Mouse (Mus musculus): ENCODE data around the gene Slc19a3. TPM values are rescaled to one million over a fixed set of nuclear protein-coding genes. Genes with fewer than 3 reads are reported as not detected.

The Slc19a3 gene
- polyA plus RNA-seq (2016; fragmentation: Nextera tagmentation; extraction: Ambion mirVana) = 0.18 and 0.29 TPM in 2 replicates

GRCm38 (mm10) chr1:83038109-83038672 lies at the start of gene Slc19a3:
TSS of gene Slc19a3 (minus strand) at chr1:83038448.
- Histone ChIP-seq H3K27ac (no peak within 1 kb of the TSS), H3K4me2 (peak within 1 kb of the TSS; percentile 64), H3K27me3 (0 out of 2 replicates have a peak, but pooled peaks cover 3% of the 10 kb centered on the region), H3K36me3 (replicated peaks) (no peaks in the 10 kb centered on the region), H3K4me1 (peaks cover 5% of the 10 kb centered on the region; the same call in 1 of the 2 replicates), H3K9ac (peak within 1 kb of the TSS; percentile 42), H3K4me3 (replicated peaks) (peak within 1 kb of the TSS; percentile 45), H3K9me3 (no peaks in the 10 kb centered on the region)
- under 1% methylated on average over 25 of the region's 25 CpGs for WGBS
- ATAC-seq (ENCODE audit: low FRiP score) = peak; percentile 90

GRCm38 (mm10) chr1:83084790-83085189 lies 46.5 kb upstream of the Slc19a3 start:
- ATAC-seq (ENCODE audit: low FRiP score) = no peak
- Histone ChIP-seq H3K4me3 (replicated peaks) (no peak overlapping the region), H3K4me2 (no peak overlapping the region), H3K4me1 (no peaks in the 10 kb centered on the region), H3K36me3 (replicated peaks) (no peaks in the 10 kb centered on the region), H3K9me3 (no peaks in the 10 kb centered on the region), H3K9ac (no peak overlapping the region), H3K27me3 (no peaks in the 10 kb centered on the region), H3K27ac (no peak overlapping the region)
- WGBS = 92% methylated on average over 2 of the region's 2 CpGs

GRCm38 (mm10) chr1:83077016-83077415 lies 38.8 kb upstream of the Slc19a3 start:
- H3K4me1 ChIP-seq = peaks cover 4% of the 10 kb centered on the region
- H3K27ac ChIP-seq = no peak overlapping the region
- no peaks in the 10 kb centered on the region for H3K36me3 ChIP-seq (replicated peaks)
- no peaks in the 10 kb centered on the region for H3K9me3 ChIP-seq
- H3K27me3 ChIP-seq = no peaks in the 10 kb centered on the region
- ATAC-seq (ENCODE audit: low FRiP score) = no peak
- no peak overlapping the region for H3K4me2 ChIP-seq
- 88% methylated on average over 6 of the region's 6 CpGs for WGBS
- no peak overlapping the region for H3K9ac ChIP-seq
- H3K4me3 ChIP-seq (replicated peaks) = no peak overlapping the region

GRCm38 (mm10) chr1:83076190-83076917 lies 38.1 kb upstream of the Slc19a3 start:
- H3K4me3 ChIP-seq (replicated peaks) = peak overlapping the region; percentile 22
- no peak overlapping the region for H3K27ac ChIP-seq
- peaks cover 4% of the 10 kb centered on the region for H3K4me1 ChIP-seq
- H3K4me2 ChIP-seq = peak overlapping the region; percentile 42
- no peaks in the 10 kb centered on the region for H3K36me3 ChIP-seq (replicated peaks)
- no peaks in the 10 kb centered on the region for H3K9me3 ChIP-seq
- no peaks in the 10 kb centered on the region for H3K27me3 ChIP-seq
- WGBS = 52% methylated on average over 11 of the region's 11 CpGs
- no peak overlapping the region for H3K9ac ChIP-seq
- ATAC-seq (ENCODE audit: low FRiP score) = peak; percentile 87

GRCm38 (mm10) chr1:83075526-83076189 lies 37.4 kb upstream of the Slc19a3 start:
- Histone ChIP-seq H3K4me2 (peak overlapping the region; percentile 42), H3K27ac (no peak overlapping the region), H3K4me3 (replicated peaks) (peak overlapping the region; percentile 22), H3K27me3 (no peaks in the 10 kb centered on the region), H3K4me1 (peaks cover 4% of the 10 kb centered on the region), H3K9me3 (no peaks in the 10 kb centered on the region), H3K9ac (no peak overlapping the region), H3K36me3 (replicated peaks) (no peaks in the 10 kb centered on the region)
- ATAC-seq (ENCODE audit: low FRiP score) = peak; percentile 17; the same call in 1 of the 2 replicates
- WGBS = 36% methylated on average over 15 of the region's 15 CpGs

GRCm38 (mm10) chr1:83067205-83067604 lies 29.0 kb upstream of the Slc19a3 start:
- ATAC-seq (ENCODE audit: low FRiP score) = no peak
- Histone ChIP-seq H3K27ac (no peak overlapping the region), H3K4me1 (no peaks in the 10 kb centered on the region), H3K27me3 (no peaks in the 10 kb centered on the region), H3K4me3 (replicated peaks) (no peak overlapping the region), H3K36me3 (replicated peaks) (no peaks in the 10 kb centered on the region), H3K9ac (no peak overlapping the region), H3K4me2 (no peak overlapping the region), H3K9me3 (no peaks in the 10 kb centered on the region)
- WGBS = 90% methylated on average over 10 of the region's 10 CpGs

- Histone ChIP-seq H3K4me1 (no peaks in the 10 kb centered on the region), H3K9ac (no peak overlapping the region), H3K9me3 (no peaks in the 10 kb centered on the region), H3K36me3 (replicated peaks) (no peaks in the 10 kb centered on the region), H3K27me3 (no peaks in the 10 kb centered on the region), H3K4me3 (replicated peaks) (no peak overlapping the region), H3K27ac (no peak overlapping the region), H3K4me2 (no peak overlapping the region)
- no peak for ATAC-seq (ENCODE audit: low FRiP score)
- WGBS = 76% methylated on average over 4 of the region's 4 CpGs
These were observed 28.3 kb upstream of the Slc19a3 start for GRCm38 (mm10) chr1:83066577-83066976.

- H3K4me3 ChIP-seq (replicated peaks) = no peak overlapping the region
- H3K27ac ChIP-seq = no peak overlapping the region
- H3K9ac ChIP-seq = no peak overlapping the region
- no peaks in the 10 kb centered on the region for H3K27me3 ChIP-seq
- no peaks in the 10 kb centered on the region for H3K36me3 ChIP-seq (replicated peaks)
- H3K9me3 ChIP-seq = no peaks in the 10 kb centered on the region
- 27% methylated on average over 3 of the region's 3 CpGs for WGBS
- H3K4me1 ChIP-seq = no peaks in the 10 kb centered on the region
- no peak overlapping the region for H3K4me2 ChIP-seq
- ATAC-seq (ENCODE audit: low FRiP score) = no peak
These were observed 26.6 kb upstream of the Slc19a3 start for GRCm38 (mm10) chr1:83064851-83065250.

- WGBS = 96% methylated on average over 4 of the region's 4 CpGs
- Histone ChIP-seq H3K9me3 (no peaks in the 10 kb centered on the region), H3K4me2 (no peak within 1 kb of the TSS), H3K4me3 (replicated peaks) (no peak within 1 kb of the TSS), H3K4me1 (no peaks in the 10 kb centered on the region), H3K9ac (no peak within 1 kb of the TSS), H3K27me3 (no peaks in the 10 kb centered on the region), H3K36me3 (replicated peaks) (no peaks in the 10 kb centered on the region), H3K27ac (no peak within 1 kb of the TSS)
- no peak for ATAC-seq (ENCODE audit: low FRiP score)
These were observed 22.4 kb upstream of the Slc19a3 start, which contains the start of gene Krtap28-13 for GRCm38 (mm10) chr1:83060643-83061042. TSS of gene Krtap28-13 (plus strand) at chr1:83060930.

GRCm38 (mm10) chr1:83059278-83059677 lies 21.0 kb upstream of the Slc19a3 start, which contains the start of gene A030005K14Rik:
TSS of gene A030005K14Rik (minus strand) at chr1:83059378.
- H3K4me1 ChIP-seq = no peaks in the 10 kb centered on the region
- no peaks in the 10 kb centered on the region for H3K27me3 ChIP-seq
- ATAC-seq (ENCODE audit: low FRiP score) = no peak
- H3K4me2 ChIP-seq = no peak within 1 kb of the TSS
- no peak within 1 kb of the TSS for H3K27ac ChIP-seq
- H3K4me3 ChIP-seq (replicated peaks) = no peak within 1 kb of the TSS
- no peaks in the 10 kb centered on the region for H3K36me3 ChIP-seq (replicated peaks)
- 88% methylated on average over 9 of the region's 9 CpGs for WGBS
- H3K9ac ChIP-seq = no peak within 1 kb of the TSS
- H3K9me3 ChIP-seq = no peaks in the 10 kb centered on the region

GRCm38 (mm10) chr1:83058481-83058880 lies 20.2 kb upstream of the Slc19a3 start:
- Histone ChIP-seq H3K9me3 (no peaks in the 10 kb centered on the region), H3K4me3 (replicated peaks) (no peak overlapping the region), H3K36me3 (replicated peaks) (no peaks in the 10 kb centered on the region), H3K27ac (no peak overlapping the region), H3K27me3 (no peaks in the 10 kb centered on the region), H3K4me2 (no peak overlapping the region), H3K9ac (no peak overlapping the region), H3K4me1 (no peaks in the 10 kb centered on the region)
- no peak for ATAC-seq (ENCODE audit: low FRiP score)
- WGBS = 78% methylated on average over 1 of the region's 1 CpGs

GRCm38 (mm10) chr1:83044882-83045427 lies 6.7 kb upstream of the Slc19a3 start, which contains the start of gene Gm47969:
TSS of gene Gm47969 (plus strand) at chr1:83044932.
- Histone ChIP-seq H3K9ac (no peak within 1 kb of the TSS), H3K4me1 (no peaks in the 10 kb centered on the region), H3K27me3 (0 out of 2 replicates have a peak, but pooled peaks cover 3% of the 10 kb centered on the region), H3K4me2 (no peak within 1 kb of the TSS), H3K9me3 (no peaks in the 10 kb centered on the region), H3K36me3 (replicated peaks) (no peaks in the 10 kb centered on the region), H3K27ac (no peak within 1 kb of the TSS), H3K4me3 (replicated peaks) (no peak within 1 kb of the TSS)
- WGBS = 96% methylated on average over 5 of the region's 5 CpGs
- ATAC-seq (ENCODE audit: low FRiP score) = no peak
